Mouse (Mus musculus) bone marrow, adult 2 months (tissue): Measurements from ENCODE around the gene Acta2.

Experiments used
- CTCF ChIP-seq: fragments of 200-500 bp; IDR thresholded peaks from 2 replicates; pipeline ENCODE4 v1.5.1; 2011; ENCODE audit warnings: low read length, control low read depth; ENCODE audit not compliant: control insufficient read depth, insufficient read depth
- POLR2A ChIP-seq: fragments of 200-500 bp; IDR thresholded peaks from 2 replicates; pipeline ENCODE4 v1.6.1; 2011; ENCODE audit warnings: low read depth, mild to moderate bottlenecking, control low read depth, low read length, borderline replicate concordance; ENCODE audit not compliant: control insufficient read depth

DNA sequence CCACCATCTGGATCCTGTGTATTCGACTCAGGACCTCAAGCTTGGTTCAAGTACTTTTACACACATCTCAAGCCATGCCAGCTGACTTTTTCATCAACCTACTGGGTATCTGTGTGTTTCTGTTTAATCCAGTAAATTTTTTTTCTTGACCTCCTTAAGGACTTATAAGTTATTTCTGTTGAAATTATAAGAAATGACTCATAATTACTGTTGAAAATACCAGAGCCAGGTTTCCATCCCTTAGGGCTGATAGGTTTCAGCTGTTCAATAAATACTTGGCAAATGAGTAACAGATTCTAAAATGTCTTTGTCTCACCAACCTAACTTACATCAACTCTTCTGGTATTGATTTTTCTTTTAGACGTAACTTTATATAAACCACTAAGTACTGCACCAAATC is 60.4 kb downstream of the Acta2 start:
- TF ChIP-seq CTCF, result no peak
- TF ChIP-seq POLR2A, result no peak
